Mouse (Mus musculus) 416B (cell line): ENCODE measurements at regions not wholly inside any gene's neighbourhood (a gene's known extent, or its start where the extent isn't known, plus 50 kb on each side); places are given as distances from the start of the nearest gene placed in this dataset.

Experiments used
- DNase-seq: peaks from one replicate; pipeline ENCODE4 v3.0.0; 2011; ENCODE audit warnings: low read depth

GRCm38 (mm10) chr1:185619011-185619410, 164.4 kb downstream of the Slc30a10 start:
- no peak for DNase-seq

DNA sequence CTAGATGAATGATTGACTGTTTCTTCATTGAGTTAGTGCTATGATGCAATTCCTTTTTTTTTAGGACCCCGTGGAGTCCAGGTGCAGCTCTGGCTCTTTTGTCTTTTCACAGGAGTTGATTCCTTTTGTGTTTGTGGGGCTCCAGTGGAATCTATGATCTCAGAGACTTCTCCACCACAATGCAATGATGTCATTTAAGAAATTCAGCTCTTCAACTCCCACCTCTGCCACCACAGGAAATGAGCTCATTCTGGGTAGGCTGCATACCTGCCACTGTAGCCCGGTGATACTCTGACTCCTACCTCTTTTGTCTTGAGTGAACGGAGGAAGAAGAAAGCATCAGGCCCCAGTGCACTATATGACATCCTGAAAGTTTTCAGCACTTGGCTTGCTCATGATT, 173.8 kb downstream of the Slc30a10 start:
- no peak for DNase-seq

GRCm38 (mm10) chr1:185629976-185630375, 175.3 kb downstream of the Slc30a10 start:
- DNase-seq: no peak

DNA sequence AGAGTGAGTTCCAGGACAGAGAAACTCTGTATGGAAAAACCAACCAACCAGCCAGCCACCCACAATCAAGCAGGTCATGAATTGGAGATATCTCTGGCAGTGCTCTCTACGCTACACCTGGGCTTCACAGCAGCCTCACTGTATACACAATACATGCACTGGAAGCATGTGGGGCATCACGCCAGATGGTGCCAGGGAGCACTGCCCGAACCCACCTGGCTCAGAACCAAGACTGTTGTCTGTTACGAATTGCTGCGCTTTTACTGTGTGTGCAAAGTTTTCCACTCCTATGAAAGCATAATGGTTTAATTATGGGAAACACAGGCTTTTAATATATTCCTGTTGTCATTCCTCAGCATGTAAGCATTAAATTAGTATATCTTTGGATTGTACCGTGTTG, 184.0 kb downstream of the Slc30a10 start:
- no peak for DNase-seq

GRCm38 (mm10) chr1:185639486-185639885, 184.8 kb downstream of the Slc30a10 start:
- no peak for DNase-seq

- DNase-seq: no peak
These were observed 189.4 kb downstream of the Slc30a10 start for GRCm38 (mm10) chr1:185644026-185644425.

DNA sequence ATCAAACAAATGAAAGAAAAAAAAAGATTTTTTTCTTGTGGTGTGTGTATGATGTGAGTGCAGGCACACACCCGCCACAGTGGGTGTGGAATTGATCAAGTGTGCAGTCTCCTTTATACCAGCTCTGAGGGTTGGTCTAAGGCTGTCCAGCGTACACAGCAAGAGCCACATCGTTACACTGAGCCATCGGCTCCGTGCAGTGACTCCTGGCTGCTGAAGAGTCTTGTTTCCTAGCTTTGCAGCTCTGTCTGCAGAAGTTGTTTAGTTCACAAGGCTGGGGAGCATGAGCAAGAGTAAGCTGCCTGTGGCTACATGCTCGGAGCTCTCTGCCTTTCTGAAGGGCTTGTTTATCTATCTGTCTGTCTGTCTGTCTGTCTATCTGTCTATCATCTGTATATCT, 193.5 kb downstream of the Slc30a10 start:
- DNase-seq: no peak

GRCm38 (mm10) chr1:185648926-185649325, 194.3 kb downstream of the Slc30a10 start:
- no peak for DNase-seq

- no peak for DNase-seq
These were observed 196.3 kb downstream of the Slc30a10 start for GRCm38 (mm10) chr1:185650926-185651325.

- DNase-seq: no peak
These were observed 200.4 kb downstream of the Slc30a10 start for GRCm38 (mm10) chr1:185655021-185655420.

GRCm38 (mm10) chr1:185655461-185655860, 200.8 kb downstream of the Slc30a10 start:
- no peak for DNase-seq

DNA sequence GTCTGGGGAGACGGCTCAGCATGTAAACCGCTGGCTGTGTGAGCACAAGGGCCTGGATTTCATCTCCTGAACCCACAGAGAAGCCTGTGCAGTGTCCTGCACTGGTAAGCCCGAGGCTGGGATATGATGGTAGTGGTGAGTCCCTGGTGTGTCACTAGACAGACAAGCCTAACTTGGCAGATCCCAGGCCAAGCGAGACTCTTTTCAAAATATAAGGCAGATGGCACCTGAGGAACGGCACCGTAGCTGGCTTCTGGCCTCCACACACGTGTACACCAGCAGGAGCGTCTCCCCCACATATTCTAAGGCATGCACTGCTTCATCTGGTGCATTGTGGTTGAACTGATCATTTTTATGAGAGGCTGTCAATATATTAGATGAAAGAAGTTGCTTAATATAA, 202.6 kb downstream of the Slc30a10 start:
- DNase-seq: no peak

- no peak for DNase-seq
These were observed 204.8 kb downstream of the Slc30a10 start for GRCm38 (mm10) chr1:185659476-185659875.

DNA sequence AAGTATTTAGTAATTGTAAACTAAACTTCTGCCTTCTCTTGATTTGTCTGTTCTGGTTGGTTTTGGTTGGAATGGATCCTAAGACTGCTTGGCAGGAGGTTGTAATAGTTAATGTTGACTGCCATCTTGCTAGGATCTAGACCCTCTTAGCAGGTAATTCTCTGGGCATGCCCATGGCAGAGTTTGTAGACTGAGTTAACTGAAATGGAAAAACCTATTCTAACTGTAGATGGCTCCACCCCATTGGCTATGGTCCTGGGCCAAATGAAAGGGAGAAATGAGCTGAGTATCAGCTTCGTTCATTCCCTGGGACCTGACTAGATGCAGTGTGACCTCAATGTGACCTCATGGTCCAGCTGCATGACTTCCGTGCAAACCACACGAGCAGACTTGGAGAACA, 207.7 kb downstream of the Slc30a10 start:
- no peak for DNase-seq

DNA sequence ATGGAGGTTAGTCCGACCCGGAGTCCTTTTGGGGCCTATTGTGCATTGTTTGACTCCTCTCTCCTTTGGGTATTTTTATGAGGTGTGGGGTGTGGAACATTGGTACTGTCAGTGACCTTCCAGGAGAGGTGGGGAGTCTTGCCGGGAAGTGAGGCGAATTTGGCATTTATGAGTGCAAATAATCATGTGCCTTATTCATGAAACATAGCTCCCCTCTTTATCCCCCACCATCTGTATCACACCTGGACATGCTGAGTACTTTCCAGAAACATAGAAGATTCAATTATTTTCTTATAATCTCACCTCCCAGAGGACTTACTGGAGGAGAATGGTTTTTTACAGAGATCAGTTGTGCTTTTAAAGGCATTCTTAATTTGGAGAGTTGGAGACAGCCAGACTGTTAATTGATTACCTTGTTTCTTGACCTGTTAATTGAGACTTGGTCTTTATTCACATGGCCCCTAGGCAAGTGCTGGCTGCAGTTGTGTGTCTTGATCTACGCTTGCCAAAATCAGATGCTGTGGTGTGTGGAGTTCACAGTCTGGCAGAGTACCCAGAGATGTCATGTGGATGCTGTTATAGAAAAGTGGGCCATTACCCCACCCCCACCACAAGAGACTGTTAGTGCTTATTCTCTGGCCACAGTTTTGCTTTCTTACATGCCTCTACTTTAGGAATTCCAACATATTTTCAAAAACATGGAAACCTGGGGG, 215.5 kb downstream of the Slc30a10 start:
- DNase-seq: no peak

DNA sequence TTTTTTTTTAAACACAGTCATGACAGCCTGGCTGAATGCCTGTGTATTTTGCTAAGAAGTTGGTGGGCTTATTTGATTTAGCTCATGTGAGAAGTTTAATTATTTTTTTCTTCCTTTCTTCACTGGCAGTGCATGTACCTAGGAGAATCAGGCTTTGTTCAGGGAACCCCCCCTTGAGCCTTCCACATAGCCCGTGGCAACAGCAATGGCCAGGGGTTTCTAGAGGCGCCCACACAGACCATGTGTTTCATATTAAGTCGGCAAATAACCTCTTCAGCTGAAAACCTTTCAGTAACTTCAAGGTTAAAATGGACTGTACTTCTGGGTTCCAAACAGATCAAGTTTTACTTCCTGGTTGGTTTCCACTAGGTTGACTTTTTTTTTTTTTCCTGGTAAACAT, 218.3 kb downstream of the Slc30a10 start:
- no peak for DNase-seq

- DNase-seq: no peak
These were observed 221.2 kb downstream of the Slc30a10 start for GRCm38 (mm10) chr1:185675674-185676420.

GRCm38 (mm10) chr1:185681610-185682457, 227.2 kb downstream of the Slc30a10 start:
- DNase-seq: peak; percentile 40

DNA sequence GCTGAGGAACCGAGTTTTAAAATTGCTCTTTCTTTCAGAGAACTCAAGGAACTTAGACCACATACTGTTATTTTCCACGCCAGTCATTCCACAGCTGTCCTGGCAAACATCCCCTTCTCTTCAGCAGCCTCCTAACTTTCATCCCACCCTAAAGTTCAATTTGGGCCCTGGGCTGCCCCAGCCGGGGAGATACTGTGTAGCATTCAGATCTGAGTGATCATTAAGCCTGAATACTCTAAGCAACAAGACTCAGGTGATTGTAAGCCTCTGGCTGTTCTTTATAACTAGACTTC, 227.8 kb downstream of the Slc30a10 start:
- no peak for DNase-seq

- DNase-seq: peak; percentile 5
These were observed 230.0 kb downstream of the Slc30a10 start for GRCm38 (mm10) chr1:185684638-185685037.

- no peak for DNase-seq
These were observed 233.9 kb downstream of the Slc30a10 start for GRCm38 (mm10) chr1:185688506-185688905.

- no peak for DNase-seq
These were observed 240.7 kb downstream of the Slc30a10 start for GRCm38 (mm10) chr1:185695394-185695793.

DNA sequence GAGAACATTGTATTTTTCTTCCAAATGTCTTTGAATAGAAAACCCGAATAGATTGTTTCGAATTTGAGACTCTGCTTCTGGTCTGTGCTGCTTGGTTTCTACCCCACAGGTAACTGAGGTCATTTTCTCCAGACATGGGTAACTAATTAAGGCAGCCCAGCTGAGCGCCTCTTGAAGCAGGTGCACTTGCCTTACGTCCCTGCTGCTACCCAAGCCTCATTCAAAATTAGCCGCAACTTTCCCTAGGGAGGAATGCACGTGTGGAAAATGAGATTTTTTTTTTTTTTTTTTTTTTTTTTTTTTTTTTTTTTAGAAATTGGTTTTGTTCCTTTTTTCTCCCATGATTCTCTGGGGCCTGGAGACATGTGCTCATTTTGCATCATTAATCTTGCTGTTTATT, 245.1 kb downstream of the Slc30a10 start:
- DNase-seq: no peak
